Mouse (Mus musculus): ENCODE results near the gene Nenf. TPM values are rescaled to one million over a fixed set of nuclear protein-coding genes. Genes with fewer than 3 reads are reported as not detected.

Gene Nenf
- polyA plus RNA-seq, 1 experiment from 2014 or later, result 145 TPM

GRCm38 (mm10) chr1:191272660-191273059 lies 45.3 kb downstream of the Nenf start:
- ATAC-seq (no peak), DNase-seq (ENCODE audit: low read depth, low spot score) (no peak)
- in situ Hi-C loops (cut with MboI; ENCODE audit: low pct_unique_long_range_greater_than_20kb), result loop anchor here (10.0 kb wide), 1 partner anchor 178 kb away; the partner anchor contains the start of gene Batf3
- TF ChIP-seq CTCF (IDR thresholded peaks at IDR 0.05), result no peak
- POLR2A ChIA-PET, result no interaction called here
- CTCF ChIA-PET, result interaction anchor here (1.2 kb wide), 1 partner anchor 58 kb away, joined by 3 read pairs; no protein-coding TSS in a partner anchor
- no peaks in the 10 kb centered on the region for H3K27me3 ChIP-seq

GRCm38 (mm10) chr1:191269648-191269952 lies 48.4 kb downstream of the Nenf start:
- CTCF ChIA-PET, result interaction anchor here (0.9 to 4.5 kb wide), 3 partner anchors 9 to 325 kb away, joined by 3 to 16 read pairs (median 3); no protein-coding TSS in a partner anchor
- POLR2A ChIA-PET, result interaction anchor here (0.5 to 0.6 kb wide), 2 partner anchors 30 to 916 kb away, joined by 3 to 4 read pairs; no protein-coding TSS in a partner anchor
- no peak for DNase-seq (ENCODE audit: low read depth, low spot score)
- H3K27me3 ChIP-seq, result no peaks in the 10 kb centered on the region
- no peak for TF ChIP-seq CTCF (IDR thresholded peaks at IDR 0.05)
- in situ Hi-C loops (cut with MboI; ENCODE audit: low pct_unique_long_range_greater_than_20kb), result no loop called here
- ATAC-seq, result no peak

GRCm38 (mm10) chr1:191268797-191269647 lies 49.0 kb downstream of the Nenf start:
- DNase-seq (ENCODE audit: low read depth, low spot score) (no peak), ATAC-seq (no peak)
- POLR2A ChIA-PET, result interaction anchor here (0.5 to 1.3 kb wide), 6 partner anchors 29 to 917 kb away, joined by 3 to 4 read pairs (median 3); no protein-coding TSS in a partner anchor
- in situ Hi-C loops (cut with MboI; ENCODE audit: low pct_unique_long_range_greater_than_20kb), result no loop called here
- CTCF ChIA-PET, result interaction anchor here (1.2 to 4.5 kb wide), 5 partner anchors 9 to 54 kb away, joined by 3 to 16 read pairs (median 3); no protein-coding TSS in a partner anchor
- no peaks in the 10 kb centered on the region for H3K27me3 ChIP-seq
- no peak for TF ChIP-seq CTCF (IDR thresholded peaks at IDR 0.05)

- no peak for TF ChIP-seq CTCF (IDR thresholded peaks at IDR 0.05)
- ATAC-seq (peak; percentile 70), DNase-seq (ENCODE audit: low read depth, low spot score) (no peak)
- in situ Hi-C loops (cut with MboI; ENCODE audit: low pct_unique_long_range_greater_than_20kb), result no loop called here
- CTCF ChIA-PET, result interaction anchor here (0.9 to 4.5 kb wide), 7 partner anchors 10 to 53 kb away, joined by 3 to 16 read pairs (median 3); no protein-coding TSS in a partner anchor
- POLR2A ChIA-PET, result interaction anchor here (0.7 to 1.5 kb wide), 3 partner anchors 9 to 43 kb away, joined by 3 read pairs; no protein-coding TSS in a partner anchor
- no peaks in the 10 kb centered on the region for H3K27me3 ChIP-seq
These were observed 50.1 kb downstream of the Nenf start for GRCm38 (mm10) chr1:191267856-191268255.

GRCm38 (mm10) chr1:191267162-191267561 lies 50.8 kb downstream of the Nenf start:
- DNase-seq (ENCODE audit: low read depth, low spot score), result no peak
- CTCF ChIA-PET, result interaction anchor here (0.9 to 4.5 kb wide), 5 partner anchors 9 to 46 kb away, joined by 3 to 16 read pairs (median 4); no protein-coding TSS in a partner anchor
- in situ Hi-C loops (cut with MboI; ENCODE audit: low pct_unique_long_range_greater_than_20kb), result no loop called here
- POLR2A ChIA-PET, result interaction anchor here (1.5 kb wide), 1 partner anchor 13 kb away, joined by 3 read pairs; no protein-coding TSS in a partner anchor
- ATAC-seq, result no peak
- no peaks in the 10 kb centered on the region for H3K27me3 ChIP-seq
- no peak for TF ChIP-seq CTCF (IDR thresholded peaks at IDR 0.05)

GRCm38 (mm10) chr1:191263471-191263870 lies 54.5 kb downstream of the Nenf start:
- ChIA-PET CTCF (interaction anchor here (1.2 kb wide), 1 partner anchor 13 kb away, joined by 3 read pairs; no protein-coding TSS in a partner anchor), POLR2A (no interaction called here)
- in situ Hi-C loops (cut with MboI; ENCODE audit: low pct_unique_long_range_greater_than_20kb), result no loop called here
- TF ChIP-seq CTCF (IDR thresholded peaks at IDR 0.05), result no peak
- ATAC-seq (no peak), DNase-seq (ENCODE audit: low read depth, low spot score) (no peak)
- H3K27me3 ChIP-seq, result no peaks in the 10 kb centered on the region

GRCm38 (mm10) chr1:191261861-191262260 lies 56.1 kb downstream of the Nenf start:
- ATAC-seq (no peak), DNase-seq (ENCODE audit: low read depth, low spot score) (no peak)
- in situ Hi-C loops (cut with MboI; ENCODE audit: low pct_unique_long_range_greater_than_20kb), result no loop called here
- ChIA-PET CTCF (interaction anchor here (0.8 kb wide), 1 partner anchor 79 kb away, joined by 3 read pairs; no protein-coding TSS in a partner anchor), POLR2A (no interaction called here)
- H3K27me3 ChIP-seq, result no peaks in the 10 kb centered on the region
- no peak for TF ChIP-seq CTCF (IDR thresholded peaks at IDR 0.05)

GRCm38 (mm10) chr1:191259661-191260060 lies 58.3 kb downstream of the Nenf start:
- in situ Hi-C loops (cut with MboI; ENCODE audit: low pct_unique_long_range_greater_than_20kb), result no loop called here
- CTCF ChIA-PET, result interaction anchor here (1.5 to 3.5 kb wide), 3 partner anchors 10 to 77 kb away, joined by 3 to 16 read pairs (median 4); no protein-coding TSS in a partner anchor
- no peaks in the 10 kb centered on the region for H3K27me3 ChIP-seq
- no peak for ATAC-seq
- POLR2A ChIA-PET, result interaction anchor here (0.5 kb wide), 1 partner anchor 80 kb away, joined by 5 read pairs; no protein-coding TSS in a partner anchor
- no peak for DNase-seq (ENCODE audit: low read depth, low spot score)
- no peak for TF ChIP-seq CTCF (IDR thresholded peaks at IDR 0.05)

GRCm38 (mm10) chr1:191259121-191259520 lies 58.9 kb downstream of the Nenf start:
- in situ Hi-C loops (cut with MboI; ENCODE audit: low pct_unique_long_range_greater_than_20kb), result no loop called here
- ChIA-PET CTCF (interaction anchor here (1.5 to 3.5 kb wide), 2 partner anchors 10 to 14 kb away, joined by 4 to 16 read pairs; no protein-coding TSS in a partner anchor), POLR2A (interaction anchor here (0.5 to 0.8 kb wide), 3 partner anchors 9 to 242 kb away, joined by 3 to 5 read pairs (median 3); no protein-coding TSS in a partner anchor)
- no peaks in the 10 kb centered on the region for H3K27me3 ChIP-seq
- ATAC-seq (no peak), DNase-seq (ENCODE audit: low read depth, low spot score) (no peak)
- no peak for TF ChIP-seq CTCF (IDR thresholded peaks at IDR 0.05)

- POLR2A ChIA-PET, result interaction anchor here (0.6 to 0.8 kb wide), 2 partner anchors 9 to 242 kb away, joined by 3 read pairs; no protein-coding TSS in a partner anchor
- ATAC-seq (no peak), DNase-seq (ENCODE audit: low read depth, low spot score) (no peak)
- no peaks in the 10 kb centered on the region for H3K27me3 ChIP-seq
- no peak for TF ChIP-seq CTCF (IDR thresholded peaks at IDR 0.05)
- CTCF ChIA-PET, result interaction anchor here (1.5 to 3.5 kb wide), 3 partner anchors 11 to 60 kb away, joined by 4 to 16 read pairs (median 4); no protein-coding TSS in a partner anchor
- in situ Hi-C loops (cut with MboI; ENCODE audit: low pct_unique_long_range_greater_than_20kb), result no loop called here
These were observed 59.5 kb downstream of the Nenf start for GRCm38 (mm10) chr1:191258521-191258920.
